Mouse (Mus musculus) heart, postnatal 25 days (tissue): ENCODE measurements at regions not wholly inside any gene's neighbourhood (a gene's known extent, or its start where the extent isn't known, plus 50 kb on each side); places are given as distances from the start of the nearest gene placed in this dataset.

Experiments used
- DNase-seq: peaks from one replicate; pipeline ENCODE4 v3.0.0; 2022; ENCODE audit warnings: low spot score
- intact Hi-C: fragments of 180-260 bp; cut with DNase I; formaldehyde crosslinking; loops from one replicate; pipeline ENCODE4 v1.15.1; 2025

- intact Hi-C loops, result no loop called here
- no peak for DNase-seq
Observed at GRCm38 (mm10) chr13:69272506-69272905, 261.0 kb upstream of the Nsun2 start.

- intact Hi-C loops, result no loop called here
- DNase-seq, result no peak
Observed at GRCm38 (mm10) chr13:69279647-69280046, 253.9 kb upstream of the Nsun2 start.

DNA sequence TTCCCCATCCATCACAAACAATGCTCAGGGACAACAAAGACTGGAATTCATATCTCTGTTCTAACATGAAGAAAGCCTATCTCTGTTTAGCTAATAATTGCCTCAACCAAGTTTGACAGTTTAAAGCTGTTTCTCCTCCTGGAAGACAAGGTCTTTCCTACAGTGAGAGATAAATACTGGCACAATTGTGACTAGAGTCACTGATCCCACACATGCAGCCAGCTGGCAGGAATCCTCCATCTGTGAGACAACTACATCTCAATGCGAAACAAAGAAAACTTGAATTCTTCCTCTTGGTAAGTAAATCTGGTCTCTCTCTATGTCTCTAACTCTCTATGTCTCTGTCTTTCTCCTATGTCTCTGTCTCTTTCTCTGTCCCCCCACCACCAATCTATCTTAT, 239.1 kb upstream of the Nsun2 start:
- intact Hi-C loops, result no loop called here
- no peak for DNase-seq

DNA sequence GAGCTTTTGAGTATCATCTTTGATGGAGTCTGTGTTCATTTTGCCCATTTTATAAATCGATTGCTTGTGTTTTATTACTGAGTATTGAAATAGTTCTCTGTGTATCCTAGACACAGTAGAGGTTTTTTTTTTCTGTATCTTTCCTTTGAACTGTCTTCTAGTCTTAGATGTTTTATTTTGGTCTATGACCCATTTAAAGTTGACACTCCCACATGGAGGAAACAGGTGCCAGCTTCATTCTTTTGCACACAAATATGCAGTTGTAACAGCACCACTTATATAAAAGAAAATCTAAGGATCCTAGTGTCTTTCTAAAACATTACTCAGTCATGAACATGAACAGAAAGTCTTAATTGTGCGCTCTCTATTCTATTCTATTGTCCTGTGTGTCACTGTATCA, 230.2 kb upstream of the Nsun2 start:
- intact Hi-C loops, result no loop called here
- no peak for DNase-seq

- DNase-seq, result no peak
- intact Hi-C loops, result no loop called here
Observed at GRCm38 (mm10) chr13:69330412-69331000, 203.0 kb upstream of the Nsun2 start.

GRCm38 (mm10) chr13:69331537-69332435, 201.8 kb upstream of the Nsun2 start:
- intact Hi-C loops, result no loop called here
- DNase-seq, result no peak

- intact Hi-C loops, result no loop called here
Observed at GRCm38 (mm10) chr13:69343806-69344205, 189.7 kb upstream of the Nsun2 start.

DNA sequence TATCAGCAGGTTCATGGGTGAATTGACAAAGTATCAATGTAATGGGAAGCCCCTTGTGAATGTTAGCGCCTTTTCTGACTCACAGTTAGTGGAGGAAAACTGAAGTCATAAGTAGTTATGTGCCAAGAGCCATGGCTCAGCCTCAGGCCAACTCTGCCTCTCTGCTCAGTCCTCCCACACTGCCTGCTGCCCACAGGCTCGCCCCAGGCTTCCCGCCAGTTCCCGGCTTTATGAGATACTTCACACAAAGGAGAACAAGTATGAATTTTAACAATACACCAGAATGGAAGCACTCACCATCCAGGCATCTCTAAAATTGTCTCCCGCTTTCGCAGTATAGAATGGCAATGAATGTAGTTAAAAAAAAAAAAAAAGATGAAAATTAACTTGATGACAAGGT, 176.1 kb upstream of the Nsun2 start:
- DNase-seq, result no peak
- intact Hi-C loops, result no loop called here

More at GRCm38 (mm10) chr13:69343806-69344205, 189.7 kb upstream of the Nsun2 start:
- no peak for DNase-seq

- intact Hi-C loops, result no loop called here
- DNase-seq, result no peak
Observed at GRCm38 (mm10) chr13:69365880-69366490, 167.6 kb upstream of the Nsun2 start.

DNA sequence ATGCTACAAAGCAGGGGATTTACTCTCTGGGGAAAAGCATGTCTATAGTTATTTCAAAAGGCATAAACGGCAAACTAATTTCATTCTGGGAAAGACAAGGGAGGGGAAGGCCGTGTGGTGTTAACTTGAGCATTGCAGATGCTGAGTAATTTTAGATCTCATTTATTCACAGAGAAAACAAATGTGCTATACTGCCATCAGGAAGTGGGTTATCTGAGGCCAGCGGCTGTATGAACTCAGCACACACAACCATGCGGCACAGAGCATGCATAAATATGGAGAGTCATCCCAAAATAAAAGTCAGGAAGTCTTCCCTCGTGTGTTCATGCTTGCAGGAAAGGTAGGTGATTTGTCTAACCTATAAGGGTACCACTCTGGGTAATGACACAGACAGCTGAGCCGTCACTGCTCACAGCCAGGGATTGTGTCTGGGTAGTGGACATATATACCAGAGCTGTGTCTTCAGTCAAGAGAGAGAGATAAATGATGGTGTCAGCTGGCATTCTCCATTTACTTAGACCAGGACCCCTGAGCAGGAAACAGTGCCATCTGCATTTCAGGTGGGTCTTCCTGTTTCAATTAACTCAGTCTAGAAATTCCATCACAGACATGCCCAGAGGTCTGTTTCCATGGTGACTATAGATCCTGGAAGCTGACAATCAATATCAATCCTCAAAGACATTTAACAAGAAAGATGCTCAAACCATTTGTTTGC, 160.3 kb upstream of the Nsun2 start:
- intact Hi-C loops, result no loop called here
- DNase-seq, result no peak

GRCm38 (mm10) chr13:69373816-69374142, 159.8 kb upstream of the Nsun2 start:
- DNase-seq, result no peak
- intact Hi-C loops, result no loop called here

- intact Hi-C loops, result loop anchor here (10.0 kb wide), 1 partner anchor 104 kb away; no protein-coding TSS in a partner anchor
- no peak for DNase-seq
Observed at GRCm38 (mm10) chr13:69380403-69380802, 153.1 kb upstream of the Nsun2 start.

GRCm38 (mm10) chr13:69384767-69385166, 148.8 kb upstream of the Nsun2 start:
- no peak for DNase-seq
- intact Hi-C loops, result loop anchor here (10.0 kb wide), 1 partner anchor 100 kb away; no protein-coding TSS in a partner anchor

- intact Hi-C loops, result no loop called here
- no peak for DNase-seq
Observed at GRCm38 (mm10) chr13:69392917-69393827, 140.4 kb upstream of the Nsun2 start.

DNA sequence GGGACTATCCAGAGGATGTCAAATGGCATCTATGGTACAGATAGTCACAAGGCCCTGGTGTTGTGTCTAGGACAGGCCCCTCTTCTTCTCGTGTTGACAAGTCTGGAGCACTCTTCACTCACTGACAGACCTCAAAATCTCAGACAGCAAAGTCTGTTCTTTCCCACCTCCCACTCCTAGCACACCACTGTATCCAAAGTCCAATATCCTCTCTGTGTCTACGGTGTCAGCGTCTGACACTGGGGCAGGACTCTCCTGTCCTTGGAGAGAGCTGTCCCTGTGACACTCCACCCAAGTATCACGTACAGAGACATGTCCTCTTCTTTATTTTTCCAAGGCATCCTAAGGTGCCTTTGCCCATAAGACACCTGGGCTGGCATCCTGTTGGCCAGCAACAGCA, 139.0 kb upstream of the Nsun2 start:
- DNase-seq, result no peak
- intact Hi-C loops, result no loop called here

GRCm38 (mm10) chr13:69410359-69410758, 123.2 kb upstream of the Nsun2 start:
- no peak for DNase-seq
- intact Hi-C loops, result no loop called here

DNA sequence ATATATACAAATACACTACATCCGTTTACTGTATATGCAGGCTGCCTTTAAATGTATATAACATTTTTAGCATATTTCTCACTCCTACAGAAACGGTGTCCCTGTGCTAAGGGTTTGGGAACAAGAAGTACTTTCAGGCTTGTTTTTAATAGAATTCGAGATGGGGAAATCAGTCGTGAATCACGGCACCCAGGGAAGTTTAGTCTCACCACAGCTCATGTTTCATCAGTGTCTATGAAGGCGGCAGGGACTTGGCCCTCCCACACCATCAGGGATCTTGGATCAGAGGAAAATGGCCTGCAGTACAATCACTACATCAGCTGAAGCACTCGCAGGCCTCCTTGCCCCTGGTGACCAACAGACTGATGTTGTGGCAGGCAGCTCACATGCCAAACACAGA, 118.7 kb upstream of the Nsun2 start:
- intact Hi-C loops, result no loop called here

DNA sequence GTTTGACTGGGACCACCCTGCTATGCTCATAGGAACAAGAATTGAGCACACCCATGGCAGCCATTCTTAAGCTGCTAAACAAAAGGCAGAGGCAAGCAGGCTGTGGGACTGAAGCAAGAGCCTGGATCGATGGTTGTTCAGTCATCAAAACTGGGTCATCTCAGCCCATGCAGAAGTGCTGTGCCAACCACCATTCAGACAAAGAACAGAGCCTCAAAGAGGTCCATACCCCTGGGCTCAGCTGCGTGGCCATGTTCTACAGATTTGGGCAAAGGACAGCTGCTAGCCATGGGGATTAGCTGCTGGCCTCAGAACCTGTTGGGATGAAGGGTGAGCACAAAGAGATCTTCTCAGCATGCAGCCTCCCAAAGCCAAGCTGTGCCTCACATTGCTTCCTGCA, 116.8 kb upstream of the Nsun2 start:
- no peak for DNase-seq
- intact Hi-C loops, result no loop called here

More for the DNA sequence above, 118.7 kb upstream of the Nsun2 start:
- DNase-seq, result no peak

- intact Hi-C loops, result no loop called here
- no peak for DNase-seq
Observed at GRCm38 (mm10) chr13:69417855-69418478, 115.6 kb upstream of the Nsun2 start.
